Mouse (Mus musculus) hindbrain, embryonic 13.5 days (tissue): ENCODE data around the gene Slc22a3. TPM values are rescaled to one million over a fixed set of nuclear protein-coding genes. Genes with fewer than 3 reads are reported as not detected.
A peak's percentile ranks its signal among the peaks of the same experiment; 100 is the strongest.

Experiments
- ATAC-seq: fragments of 200-750 bp; cut with Nextera tagmentation; 2 replicates; pipeline ENCODE4 v1.8.0; 2017; ENCODE audit warnings: moderate TSS enrichment; ENCODE audit not compliant: low FRiP score
- H3K27ac ChIP-seq: fragments of 300-500 bp; sonication (generic); 2 replicates; pipeline ENCODE4 v1.5.1; 2015; ENCODE audit warnings: inconsistent platforms, mild to moderate bottlenecking, moderate library complexity
- H3K27me3 ChIP-seq: fragments of 300-500 bp; sonication (generic); 2 replicates; pipeline ENCODE4 v1.6.1; 2015; ENCODE audit warnings: mild to moderate bottlenecking, inconsistent platforms
- H3K36me3 ChIP-seq: fragments of 300-500 bp; sonication (generic); 2 replicates; pipeline ENCODE4 v1.6.1; 2015; ENCODE audit warnings: mild to moderate bottlenecking, inconsistent platforms
- H3K4me1 ChIP-seq: fragments of 300-500 bp; sonication (generic); replicated peaks from 2 replicates; pipeline ENCODE4 v1.6.1; 2015; ENCODE audit warnings: inconsistent platforms
- H3K4me2 ChIP-seq: fragments of 300-500 bp; sonication (generic); 2 replicates; pipeline ENCODE4 v1.6.1; 2015; ENCODE audit warnings: inconsistent platforms, mild to moderate bottlenecking, moderate library complexity
- H3K4me3 ChIP-seq: fragments of 300-500 bp; sonication (generic); 2 replicates; pipeline ENCODE4 v1.5.1; 2015; ENCODE audit warnings: mild to moderate bottlenecking, inconsistent platforms
- H3K9ac ChIP-seq: fragments of 300-500 bp; sonication (generic); 2 replicates; pipeline ENCODE4 v1.6.1; 2015; ENCODE audit warnings: mild to moderate bottlenecking, inconsistent platforms
- H3K9me3 ChIP-seq: fragments of 300-500 bp; sonication (generic); 2 replicates; pipeline ENCODE4 v1.6.1; 2016; ENCODE audit warnings: inconsistent platforms
- WGBS: fragments of 180-500 bp; shearing (Covaris S2); methylation state at CpG from one replicate; pipeline ENCODE4 v1.1.7; 2015; 5-methylcytosine and 5-hydroxymethylcytosine counted together
- polyA plus RNA-seq: library from polyadenylated mRNA; unstranded; fragments of >200 nt; fragmentation: Nextera tagmentation; extraction: Ambion mirVana; gene quantifications from 2 replicates; pipeline ENCODE4 v1.2.1, GENCODE M21; 2015

The Slc22a3 gene
- polyA plus RNA-seq, 1 experiment from 2014 or later: 0.66 TPM

GRCm38 (mm10) chr17:12385049-12385794 is 122.3 kb downstream of the Slc22a3 start:
- Histone ChIP-seq H3K4me3 (no peak overlapping the region), H3K27ac (no peak overlapping the region), H3K4me1 (peaks cover 3% of the 10 kb centered on the region), H3K4me2 (no peak overlapping the region), H3K9ac (no peak overlapping the region), H3K27me3 (no peaks in the 10 kb centered on the region), H3K9me3 (no peaks in the 10 kb centered on the region), H3K36me3 (no peaks in the 10 kb centered on the region)
- WGBS: 62% methylated on average over 8 of the region's 8 CpGs
- ATAC-seq: no peak

- WGBS: 11% methylated on average over 2 of the region's 2 CpGs
- no peaks in the 10 kb centered on the region for H3K9me3 ChIP-seq
- no peak overlapping the region for H3K27ac ChIP-seq
- H3K4me2 ChIP-seq: no peak overlapping the region
- H3K36me3 ChIP-seq: no peaks in the 10 kb centered on the region
- H3K4me3 ChIP-seq: no peak overlapping the region
- ATAC-seq: peak; percentile 87
- H3K27me3 ChIP-seq: no peaks in the 10 kb centered on the region
- H3K4me1 ChIP-seq: peaks cover 3% of the 10 kb centered on the region
- H3K9ac ChIP-seq: no peak overlapping the region
These were observed 125.0 kb downstream of the Slc22a3 start for GRCm38 (mm10) chr17:12382531-12382930.

GRCm38 (mm10) chr17:12381579-12381978 is 125.9 kb downstream of the Slc22a3 start:
- no peak overlapping the region for H3K4me2 ChIP-seq
- no peak overlapping the region for H3K4me3 ChIP-seq
- no peak overlapping the region for H3K27ac ChIP-seq
- WGBS: 94% methylated on average over 2 of the region's 2 CpGs
- no peak overlapping the region for H3K9ac ChIP-seq
- no peaks in the 10 kb centered on the region for H3K27me3 ChIP-seq
- ATAC-seq: no peak
- H3K36me3 ChIP-seq: no peaks in the 10 kb centered on the region
- H3K4me1 ChIP-seq: peaks cover 3% of the 10 kb centered on the region
- H3K9me3 ChIP-seq: no peaks in the 10 kb centered on the region

GRCm38 (mm10) chr17:12380287-12380686 is 127.2 kb downstream of the Slc22a3 start:
- WGBS: 93% methylated on average over 4 of the region's 4 CpGs
- Histone ChIP-seq H3K9ac (no peak overlapping the region), H3K4me2 (no peak overlapping the region), H3K27me3 (no peaks in the 10 kb centered on the region), H3K4me3 (no peak overlapping the region), H3K27ac (no peak overlapping the region), H3K36me3 (no peaks in the 10 kb centered on the region), H3K9me3 (no peaks in the 10 kb centered on the region), H3K4me1 (peaks cover 3% of the 10 kb centered on the region)
- ATAC-seq: no peak

- no peak within 1 kb of the TSS for H3K4me2 ChIP-seq
These were observed 129.4 kb downstream of the Slc22a3 start, which contains the start of gene Plg for GRCm38 (mm10) chr17:12377981-12378705. Gene Plg (plus strand): TSS chr17:12378608.

GRCm38 (mm10) chr17:12373601-12374144 is 133.8 kb downstream of the Slc22a3 start:
- H3K4me1 ChIP-seq: no peaks in the 10 kb centered on the region
- no peak for ATAC-seq
- no peak overlapping the region for H3K27ac ChIP-seq
- no peaks in the 10 kb centered on the region for H3K27me3 ChIP-seq
- no peaks in the 10 kb centered on the region for H3K36me3 ChIP-seq
- H3K9me3 ChIP-seq: no peaks in the 10 kb centered on the region
- WGBS: 87% methylated on average over 3 of the region's 3 CpGs
- no peak overlapping the region for H3K4me3 ChIP-seq
- no peak overlapping the region for H3K4me2 ChIP-seq
- H3K9ac ChIP-seq: no peak overlapping the region

More at GRCm38 (mm10) chr17:12377981-12378705, 129.4 kb downstream of the Slc22a3 start, which contains the start of gene Plg:
- Histone ChIP-seq H3K27ac (no peak within 1 kb of the TSS), H3K9ac (no peak within 1 kb of the TSS), H3K27me3 (no peaks in the 10 kb centered on the region), H3K4me3 (no peak within 1 kb of the TSS), H3K9me3 (no peaks in the 10 kb centered on the region), H3K4me1 (peaks cover 3% of the 10 kb centered on the region), H3K36me3 (no peaks in the 10 kb centered on the region)
- no peak for ATAC-seq
- 94% methylated on average over 11 of the region's 11 CpGs for WGBS

GRCm38 (mm10) chr17:12372021-12372420 is 135.5 kb downstream of the Slc22a3 start:
- Histone ChIP-seq H3K4me3 (no peak overlapping the region), H3K9me3 (no peaks in the 10 kb centered on the region), H3K4me1 (peaks cover 4% of the 10 kb centered on the region; the same call in 1 of the 2 replicates), H3K4me2 (0 out of 2 replicates have a peak overlapping the region, but pooled peaks have one; percentile 9), H3K9ac (no peak overlapping the region), H3K27me3 (no peaks in the 10 kb centered on the region), H3K27ac (no peak overlapping the region), H3K36me3 (no peaks in the 10 kb centered on the region)
- 0 out of 2 replicates have a peak, but pooled peaks have one; percentile 35 for ATAC-seq
- WGBS: 18% methylated on average over 4 of the region's 4 CpGs

- Histone ChIP-seq H3K4me2 (peak overlapping the region; percentile 9; the same call in 1 of the 2 replicates), H3K27me3 (no peaks in the 10 kb centered on the region), H3K9ac (no peak overlapping the region), H3K36me3 (no peaks in the 10 kb centered on the region), H3K4me1 (peaks cover 4% of the 10 kb centered on the region; the same call in 1 of the 2 replicates), H3K4me3 (no peak overlapping the region), H3K9me3 (no peaks in the 10 kb centered on the region), H3K27ac (no peak overlapping the region)
- WGBS: 33% methylated on average over 10 of the region's 10 CpGs
- ATAC-seq: no peak
These were observed 136.1 kb downstream of the Slc22a3 start for GRCm38 (mm10) chr17:12371310-12371925.

- 79% methylated on average over 4 of the region's 4 CpGs for WGBS
- Histone ChIP-seq H3K4me2 (no peak overlapping the region), H3K36me3 (no peaks in the 10 kb centered on the region), H3K9me3 (no peaks in the 10 kb centered on the region), H3K27me3 (no peaks in the 10 kb centered on the region), H3K4me3 (no peak overlapping the region), H3K27ac (no peak overlapping the region), H3K4me1 (peaks cover 4% of the 10 kb centered on the region; the same call in 1 of the 2 replicates), H3K9ac (no peak overlapping the region)
- no peak for ATAC-seq
These were observed 137.2 kb downstream of the Slc22a3 start for GRCm38 (mm10) chr17:12370289-12370688.

- no peak overlapping the region for H3K27ac ChIP-seq
- H3K9me3 ChIP-seq: no peaks in the 10 kb centered on the region
- H3K4me1 ChIP-seq: peaks cover 4% of the 10 kb centered on the region; the same call in 1 of the 2 replicates
- WGBS: 74% methylated on average over 5 of the region's 5 CpGs
- no peak overlapping the region for H3K9ac ChIP-seq
- H3K27me3 ChIP-seq: no peaks in the 10 kb centered on the region
- H3K36me3 ChIP-seq: no peaks in the 10 kb centered on the region
- ATAC-seq: no peak
- no peak overlapping the region for H3K4me3 ChIP-seq
- no peak overlapping the region for H3K4me2 ChIP-seq
These were observed 138.1 kb downstream of the Slc22a3 start for GRCm38 (mm10) chr17:12369393-12369792.
